Mouse (Mus musculus): ENCODE measurements around the gene Slc2a9.

- no peak for TF ChIP-seq CTCF (IDR thresholded peaks at IDR 0.05; ENCODE audit: low read depth, low read length)
- TF ChIP-seq GATA1 (IDR thresholded peaks at IDR 0.05; ENCODE audit: borderline replicate concordance, low read length) = no peak
- no peak for TF ChIP-seq TAL1 (conservative IDR thresholded peaks at IDR 0.05; ENCODE audit: low read depth, low read length)
- TF ChIP-seq GATA2 (IDR thresholded peaks at IDR 0.05; ENCODE audit: borderline replicate concordance, low read depth, low read length) = no peak
These were observed 197.7 kb downstream of the Slc2a9 start for GRCm38 (mm10) chr5:38305241-38305640.
